Mouse (Mus musculus): Measurements from ENCODE around the gene Rnf157. TPM values are rescaled to one million over a fixed set of nuclear protein-coding genes. Genes with fewer than 3 reads are reported as not detected.

Rnf157 gene
- total RNA-seq, 2 experiments from 2014 or later: 9.2 to 11.7 TPM

- ATAC-seq (replicated peaks; ENCODE audit: low FRiP score, poor library complexity, severe bottlenecking): no peak
These were observed 59.3 kb downstream of the Rnf157 start for GRCm38 (mm10) chr11:116353535-116353934.

DNA sequence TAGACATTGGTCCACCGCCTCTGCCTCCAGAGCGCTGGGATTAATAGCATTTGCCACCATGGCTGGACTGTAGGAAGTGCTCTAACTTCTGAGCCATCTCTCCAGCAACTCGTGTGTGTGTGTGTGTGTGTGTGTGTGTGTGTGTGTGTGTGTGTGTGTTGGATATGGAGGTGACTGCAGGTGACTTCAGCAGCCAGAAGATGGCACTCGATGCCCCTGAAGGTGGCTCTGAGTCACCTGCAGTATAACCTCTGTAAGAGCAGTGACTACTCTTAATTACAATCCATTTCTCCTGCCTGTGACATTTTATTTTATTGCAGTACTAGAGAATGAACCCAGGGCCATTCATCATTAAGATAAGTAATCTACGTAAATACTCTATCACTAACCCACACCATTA, 61.5 kb downstream of the Rnf157 start:
- ATAC-seq (replicated peaks; ENCODE audit: low FRiP score, poor library complexity, severe bottlenecking): no peak

DNA sequence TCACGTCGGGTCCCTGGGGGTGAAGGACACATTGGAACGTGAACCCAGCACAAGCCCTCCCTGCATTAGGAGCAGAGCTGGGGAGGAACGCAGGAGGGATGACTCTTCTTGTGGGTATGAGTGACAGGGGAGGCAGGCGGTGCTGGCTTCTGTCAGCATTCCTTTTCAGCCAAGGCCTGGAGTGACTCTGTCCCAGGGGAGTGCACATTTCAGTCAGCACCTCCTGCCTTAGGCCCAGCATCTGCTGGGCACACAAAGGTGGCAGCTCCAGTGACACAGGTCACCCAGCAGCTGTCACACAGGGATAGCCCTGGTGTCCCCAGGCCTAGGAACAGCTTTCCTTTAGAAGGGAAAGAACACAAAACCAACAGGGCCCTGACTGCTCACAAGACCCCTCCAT, 64.9 kb downstream of the Rnf157 start:
- no peak for ATAC-seq (replicated peaks; ENCODE audit: low FRiP score, poor library complexity, severe bottlenecking)

DNA sequence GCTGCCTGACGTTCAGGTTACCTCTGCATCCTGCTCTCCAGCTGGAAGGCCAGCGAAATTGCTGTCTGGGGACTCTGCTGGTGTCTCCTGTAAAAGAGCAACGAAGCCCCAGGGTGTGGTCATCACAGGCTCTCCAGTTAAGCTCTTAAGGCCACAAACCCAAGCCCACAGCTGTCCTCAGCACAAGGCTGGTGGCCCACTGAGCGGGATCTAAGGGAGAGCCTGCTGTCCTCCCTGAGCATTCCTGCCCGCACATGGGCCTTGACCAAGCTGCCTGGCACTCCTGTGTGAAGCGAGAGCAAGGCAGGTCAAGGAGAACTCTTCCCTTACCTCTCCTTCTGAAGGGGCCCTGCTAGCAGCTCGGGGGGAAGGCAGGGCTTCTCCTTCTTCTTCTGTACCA, 65.8 kb downstream of the Rnf157 start:
- ATAC-seq (replicated peaks; ENCODE audit: low FRiP score, poor library complexity, severe bottlenecking): no peak

DNA sequence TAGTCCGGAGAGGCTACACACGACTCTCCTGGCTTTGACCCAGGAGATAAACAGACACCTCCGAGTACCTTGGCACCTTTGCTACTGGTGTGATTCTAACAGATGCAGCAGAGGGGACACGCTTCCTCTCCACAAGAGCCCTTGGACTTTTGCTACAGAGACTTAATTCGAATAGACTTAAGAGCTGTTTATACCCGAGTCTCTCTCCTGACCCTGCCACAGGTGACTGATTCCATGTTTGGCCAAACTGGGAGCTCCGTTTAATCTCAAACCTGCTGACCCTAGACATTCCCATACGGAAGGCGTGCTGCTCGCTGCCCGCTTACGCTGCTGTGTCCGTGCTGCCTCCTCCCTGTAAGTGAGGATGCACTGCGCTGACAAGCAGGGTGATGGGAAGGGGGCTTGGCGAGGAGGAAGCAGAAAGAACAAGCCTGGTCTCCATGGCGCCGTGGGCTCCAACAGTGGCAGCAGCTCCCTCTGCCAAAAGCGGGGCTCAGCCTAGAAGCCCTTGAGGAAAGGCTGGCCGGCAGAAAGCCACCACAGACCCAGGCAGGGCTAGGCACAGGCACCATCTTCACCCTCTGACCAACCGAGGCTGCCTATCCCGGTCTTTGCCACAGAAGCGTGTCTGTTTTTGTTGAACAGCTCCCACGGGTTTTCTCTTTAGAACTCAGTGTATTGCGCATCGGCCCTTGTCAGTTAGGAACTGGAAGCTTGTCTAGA, 70.6 kb downstream of the Rnf157 start:
- no peak for ATAC-seq (replicated peaks; ENCODE audit: low FRiP score, poor library complexity, severe bottlenecking)

- no peak for ATAC-seq (replicated peaks; ENCODE audit: low FRiP score, poor library complexity, severe bottlenecking)
These were observed 75.3 kb downstream of the Rnf157 start for GRCm38 (mm10) chr11:116337531-116337930.

GRCm38 (mm10) chr11:116337000-116337399, 75.8 kb downstream of the Rnf157 start:
- ATAC-seq (replicated peaks; ENCODE audit: low FRiP score, poor library complexity, severe bottlenecking): no peak

DNA sequence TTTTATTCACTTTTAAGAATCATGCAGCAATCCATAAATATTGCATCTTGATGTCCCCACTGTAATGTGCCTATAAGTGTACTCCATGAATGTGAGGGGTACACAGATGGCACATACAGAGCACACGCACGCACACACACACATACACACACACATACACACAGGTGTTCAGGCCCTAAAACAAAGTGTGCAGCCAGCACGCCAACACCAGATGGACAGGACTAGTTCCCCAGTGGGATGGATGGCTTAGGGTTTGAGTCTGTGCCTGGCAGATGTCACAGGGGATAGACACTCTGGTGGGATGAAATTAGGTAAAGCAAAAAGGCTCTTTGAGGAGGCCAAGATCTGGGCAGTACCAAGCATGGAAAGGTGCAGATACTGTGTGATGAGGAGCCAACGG, 76.4 kb downstream of the Rnf157 start:
- no peak for ATAC-seq (replicated peaks; ENCODE audit: low FRiP score, poor library complexity, severe bottlenecking)

GRCm38 (mm10) chr11:116335244-116336036, 77.4 kb downstream of the Rnf157 start, which contains the start of gene Foxj1:
TSS of gene Foxj1 (minus strand) at chr11:116335399.
- ATAC-seq (replicated peaks; ENCODE audit: low FRiP score, poor library complexity, severe bottlenecking): peak; percentile 58

DNA sequence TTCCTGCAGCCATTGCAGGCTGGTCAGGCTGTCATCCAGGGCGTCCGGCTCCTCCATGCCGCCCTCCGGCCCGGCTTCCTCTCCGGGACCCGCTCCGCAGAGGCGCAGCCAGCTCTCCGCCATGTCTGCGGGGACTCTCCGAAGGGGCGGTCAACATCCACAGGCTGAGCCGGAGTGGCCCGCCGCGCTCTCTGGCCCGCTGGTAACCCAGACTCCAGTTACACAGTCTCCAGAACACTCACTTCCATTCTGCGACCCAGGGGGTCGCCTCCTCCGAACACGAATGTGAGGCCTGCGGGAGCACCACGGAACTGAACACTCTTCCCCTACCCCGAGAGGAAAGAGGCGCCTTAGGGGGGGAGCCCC, 78.4 kb downstream of the Rnf157 start:
- ATAC-seq (replicated peaks; ENCODE audit: low FRiP score, poor library complexity, severe bottlenecking): no peak

DNA sequence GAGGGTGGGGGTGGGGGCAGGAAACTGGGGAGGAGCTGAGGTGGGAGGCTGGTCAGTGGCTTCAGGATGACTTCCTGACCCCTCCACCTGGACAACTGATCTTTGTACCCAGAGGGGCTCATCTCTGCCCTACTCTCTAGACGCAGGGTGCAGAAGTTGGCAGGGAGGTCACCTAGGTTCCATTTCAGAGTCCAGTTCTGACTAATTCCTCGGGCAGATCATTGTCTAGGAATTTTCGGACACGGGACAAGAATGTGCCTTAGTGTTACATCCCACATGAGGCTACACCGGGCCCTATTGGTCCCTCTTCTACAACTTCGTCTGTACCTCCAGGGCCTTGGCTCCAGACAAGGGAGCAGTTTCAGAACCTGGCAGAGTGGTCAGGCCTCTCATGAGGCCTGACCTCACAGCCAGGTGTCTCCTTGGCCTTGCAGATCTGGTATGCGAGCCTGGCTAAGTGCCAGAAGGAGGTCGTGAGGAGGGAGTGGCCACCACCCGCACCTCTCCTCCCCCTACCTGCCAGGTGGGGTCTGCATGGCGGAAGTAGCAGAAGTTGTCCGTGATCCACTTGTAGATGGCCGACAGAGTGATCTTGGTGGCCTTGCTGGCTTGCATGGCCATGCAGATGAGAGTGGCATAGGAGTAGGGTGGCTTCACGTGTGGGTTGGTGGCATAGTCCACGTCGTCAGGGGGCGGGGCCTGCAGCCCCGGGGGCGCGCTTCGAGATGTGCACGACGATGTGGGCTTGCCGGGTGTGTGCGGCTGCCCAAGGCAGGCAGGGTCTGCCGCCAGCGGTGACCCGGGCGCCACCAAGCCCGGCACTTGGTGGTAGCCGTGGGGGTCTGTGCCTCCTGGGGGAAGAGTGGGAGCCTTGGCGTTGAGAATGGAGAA, 79.1 kb downstream of the Rnf157 start:
- no peak for ATAC-seq (replicated peaks; ENCODE audit: low FRiP score, poor library complexity, severe bottlenecking)

GRCm38 (mm10) chr11:116332983-116333270, 79.9 kb downstream of the Rnf157 start:
- no peak for ATAC-seq (replicated peaks; ENCODE audit: low FRiP score, poor library complexity, severe bottlenecking)

GRCm38 (mm10) chr11:116332232-116332982, 80.4 kb downstream of the Rnf157 start:
- no peak for ATAC-seq (replicated peaks; ENCODE audit: low FRiP score, poor library complexity, severe bottlenecking)

DNA sequence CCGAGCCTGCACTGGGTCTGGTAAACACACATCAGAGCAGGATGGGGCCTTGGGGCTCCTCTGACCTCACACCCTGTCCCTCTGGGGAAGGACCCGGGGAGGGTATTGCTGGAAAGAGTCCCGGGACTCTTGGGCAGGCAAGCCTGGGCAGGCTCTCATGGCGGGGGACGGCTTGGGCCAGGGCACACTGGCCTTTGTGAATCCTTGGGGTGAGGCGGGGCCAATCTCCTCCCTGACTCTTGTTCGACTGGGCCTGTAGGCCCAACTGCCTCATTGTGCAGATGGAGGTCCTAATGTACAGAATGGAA, 82.7 kb downstream of the Rnf157 start:
- ATAC-seq (replicated peaks; ENCODE audit: low FRiP score, poor library complexity, severe bottlenecking): no peak

DNA sequence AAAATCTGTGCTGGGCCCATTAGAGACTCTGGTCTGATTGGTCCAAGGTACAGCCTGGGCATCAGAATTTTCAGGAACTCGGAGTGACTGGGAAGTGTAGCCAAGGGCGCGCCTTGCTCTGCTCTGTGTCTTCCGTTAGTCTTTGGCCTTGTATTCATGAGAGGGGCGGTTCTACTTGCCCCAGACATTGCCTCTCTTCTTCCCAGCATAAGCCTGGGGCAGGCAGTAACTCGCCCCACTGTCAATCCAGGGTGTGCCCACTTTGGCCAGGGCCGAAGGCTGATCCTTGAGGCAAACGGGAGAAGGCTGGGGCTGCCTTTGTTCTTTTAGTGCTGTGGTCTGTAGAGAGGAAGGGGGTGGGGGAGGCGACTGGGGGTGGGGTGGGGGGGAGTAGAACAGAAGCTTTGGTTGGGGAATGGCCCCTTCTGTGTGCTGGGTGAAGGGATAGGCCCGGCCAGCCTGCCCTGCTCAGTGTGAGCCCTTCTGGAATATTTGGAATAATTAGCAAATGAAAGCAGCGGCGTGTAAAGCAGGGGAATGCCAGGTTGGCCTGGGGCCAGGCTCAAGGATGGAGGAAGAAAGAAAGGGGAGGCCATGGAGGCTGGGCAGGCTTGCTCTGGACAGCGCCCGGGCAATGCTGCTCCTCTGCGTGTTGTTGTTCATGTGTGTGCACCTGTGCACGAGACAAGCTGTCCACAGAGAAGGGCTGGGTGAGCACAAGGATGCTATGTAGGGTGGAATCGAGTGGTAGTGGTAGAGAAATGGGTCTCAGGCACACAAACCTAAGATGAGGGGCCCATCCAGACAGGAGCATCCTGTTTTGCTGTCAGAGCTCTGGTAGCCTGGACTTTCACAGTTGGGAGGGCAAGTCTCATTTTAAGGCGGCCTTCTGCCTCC, 83.3 kb downstream of the Rnf157 start:
- ATAC-seq (replicated peaks; ENCODE audit: low FRiP score, poor library complexity, severe bottlenecking): no peak

DNA sequence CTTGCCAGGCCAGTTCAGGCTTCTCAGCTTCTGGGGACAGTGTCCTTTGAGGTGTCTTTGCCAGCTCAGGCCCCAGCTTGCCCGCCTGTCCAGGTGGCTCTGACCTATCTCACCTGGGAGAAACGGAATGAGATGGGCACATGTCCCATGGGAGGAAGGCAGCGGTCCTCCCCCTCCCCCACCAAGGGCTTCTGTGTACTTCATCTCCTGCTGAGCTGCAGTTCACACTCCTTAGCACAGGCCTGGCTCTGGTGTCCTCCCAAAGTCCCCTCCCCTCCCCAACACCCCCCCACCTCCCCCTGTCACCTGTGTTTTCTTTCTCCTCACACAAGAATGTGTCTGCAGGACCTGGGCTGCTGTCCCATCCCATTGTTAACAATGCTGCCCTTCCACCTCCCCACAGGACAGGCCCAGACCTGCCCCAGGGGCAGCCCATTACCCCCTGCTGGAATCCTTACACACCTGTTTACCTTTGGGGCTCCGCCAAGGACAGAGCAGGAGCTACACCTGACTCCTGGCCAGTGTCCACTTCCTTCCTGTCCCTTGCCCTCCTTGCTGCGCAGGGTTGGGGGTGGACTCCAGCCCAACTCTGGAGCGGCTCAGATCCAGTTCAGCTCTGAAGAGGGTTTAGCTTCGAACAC, 85.7 kb downstream of the Rnf157 start:
- ATAC-seq (replicated peaks; ENCODE audit: low FRiP score, poor library complexity, severe bottlenecking): no peak

- peak; percentile 80 for ATAC-seq (replicated peaks; ENCODE audit: low FRiP score, poor library complexity, severe bottlenecking)
These were observed 93.8 kb downstream of the Rnf157 start for GRCm38 (mm10) chr11:116318719-116319659.

- no peak for ATAC-seq (replicated peaks; ENCODE audit: low FRiP score, poor library complexity, severe bottlenecking)
These were observed 100.5 kb downstream of the Rnf157 start for GRCm38 (mm10) chr11:116312359-116312758.

Measured in erythroid progenitor cell, adult 5-6 weeks (primary cell).